Mouse (Mus musculus): ENCODE data around the gene Camk2d.

DNA sequence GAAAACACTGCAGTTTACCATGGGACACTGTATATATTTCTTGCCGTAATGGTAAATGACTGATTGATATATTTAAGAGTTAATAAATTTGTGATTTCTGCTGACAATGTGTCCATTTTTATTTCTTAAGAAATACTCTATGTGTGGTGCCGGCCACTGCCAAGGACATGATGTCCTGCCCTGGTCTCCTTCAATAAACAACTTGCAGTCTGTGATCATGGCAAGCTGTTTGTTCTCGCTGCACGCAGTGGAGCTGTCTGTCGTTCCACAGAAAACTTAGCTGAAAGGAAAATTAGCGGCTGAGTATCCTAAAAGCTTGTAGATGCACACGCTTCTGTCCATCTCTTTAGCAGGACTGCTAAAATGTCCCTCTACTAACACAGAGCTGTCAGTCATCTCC is 248.7 kb downstream of the Camk2d start:
- TF ChIP-seq CTCF (IDR thresholded peaks at IDR 0.05; ENCODE audit: extremely low read depth, insufficient read depth, low read length) (no peak), POLR2A (IDR thresholded peaks at IDR 0.05; ENCODE audit: extremely low read depth, insufficient read depth, low read length) (no peak)

Data from cortical plate, adult 2 months (tissue).